Mouse (Mus musculus) midbrain, postnatal 0 days (tissue): Measurements from ENCODE around the gene Dlgap1. TPM values are rescaled to one million over a fixed set of nuclear protein-coding genes. Genes with fewer than 3 reads are reported as not detected.

Source experiments
- ATAC-seq: fragments of 200-750 bp; cut with Nextera tagmentation; 2 replicates; pipeline ENCODE4 v1.8.0; 2017; ENCODE audit warnings: moderate number of reproducible peaks, mild to moderate bottlenecking, moderate TSS enrichment, moderate library complexity; ENCODE audit not compliant: low FRiP score
- DNase-seq: peaks from one replicate; pipeline ENCODE4 v3.0.0-alpha.2; 2015; ENCODE audit warnings: low spot score
- H3K27ac ChIP-seq: fragments of 300-500 bp; sonication (generic); 2 replicates; pipeline ENCODE4 v1.5.1; 2014; ENCODE audit warnings: low read depth, mild to moderate bottlenecking, low read length, mixed read lengths
- H3K27me3 ChIP-seq: fragments of 300-500 bp; sonication (generic); 2 replicates; pipeline ENCODE4 v1.6.1; 2014; ENCODE audit warnings: low read length, control low read depth, mixed read lengths; ENCODE audit not compliant: insufficient read depth
- H3K36me3 ChIP-seq: fragments of 300-500 bp; sonication (generic); 2 replicates; pipeline ENCODE4 v1.6.1; 2014; ENCODE audit warnings: low read length, control low read depth, mixed read lengths; ENCODE audit not compliant: insufficient read depth
- H3K4me1 ChIP-seq: fragments of 300-500 bp; sonication (generic); 2 replicates; pipeline ENCODE4 v1.6.1; 2014; ENCODE audit warnings: mild to moderate bottlenecking, control low read depth, antibody characterized with exemption, low read length, mixed read lengths; ENCODE audit not compliant: insufficient read depth
- H3K4me2 ChIP-seq: fragments of 300-500 bp; sonication (generic); 2 replicates; pipeline ENCODE4 v1.6.1; 2014; ENCODE audit warnings: low read depth, mild to moderate bottlenecking, low read length, mixed read lengths; ENCODE audit not compliant: poor library complexity, severe bottlenecking
- H3K4me3 ChIP-seq: fragments of 300-500 bp; sonication (generic); 2 replicates; pipeline ENCODE4 v1.5.1; 2014; ENCODE audit warnings: low read depth, mild to moderate bottlenecking, low read length, moderate library complexity
- H3K9ac ChIP-seq: fragments of 300-500 bp; sonication (generic); replicated peaks from 2 replicates; pipeline ENCODE4 v1.6.1; 2014; ENCODE audit warnings: mild to moderate bottlenecking, low read length, moderate library complexity, mixed read lengths; ENCODE audit not compliant: poor library complexity, severe bottlenecking
- H3K9me3 ChIP-seq: fragments of 300-500 bp; sonication (generic); 2 replicates; pipeline ENCODE4 v1.6.1; 2016; ENCODE audit warnings: low read length, control low read depth
- CTCF ChIP-seq: IDR thresholded peaks from 2 replicates; pipeline ENCODE4 v1.5.1; 2016; ENCODE audit warnings: antibody characterized with exemption, mild to moderate bottlenecking
- WGBS: fragments of 180-500 bp; shearing (Covaris S2); extraction: QIAGEN DNeasy Blood & Tissue Kit; methylation state at CpG from one replicate; pipeline ENCODE4 v1.1.7; 2014; 5-methylcytosine and 5-hydroxymethylcytosine counted together
- polyA plus RNA-seq: library from polyadenylated mRNA; unstranded; fragments of >200 nt; fragmentation: Nextera tagmentation; extraction: Ambion mirVana; gene quantifications from 2 replicates; pipeline ENCODE4 v1.2.1, GENCODE M21; 2015
- total RNA-seq: library from RNA; depleted of rRNA; stranded (reverse); fragments of >200 nt; gene quantifications from 2 replicates; pipeline ENCODE4 v1.2.3, GENCODE M21; 2014

The Dlgap1 gene
- total and polyA plus RNA-seq, 2 experiments from 2014 or later = 34.9 to 84.8 TPM

DNA sequence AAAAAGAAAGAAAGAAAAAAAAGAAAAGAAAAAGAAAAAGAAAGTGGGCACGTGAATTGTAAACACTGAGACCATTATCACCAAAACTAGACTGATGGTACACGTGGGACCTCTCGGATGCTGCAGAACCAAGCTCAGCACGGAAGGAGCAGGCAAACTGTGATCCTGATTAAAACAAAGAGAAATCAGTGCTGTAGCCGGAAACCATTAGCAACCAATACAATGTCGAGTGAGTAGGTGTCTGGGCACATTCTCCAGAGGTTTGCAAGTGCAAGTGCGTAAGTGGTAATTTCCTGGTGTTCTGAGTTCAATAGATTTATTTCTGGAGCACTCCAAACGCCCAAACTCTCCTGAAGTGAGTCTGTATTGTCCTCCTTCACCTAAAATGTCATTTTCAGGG lies 428.8 kb downstream of the Dlgap1 start:
- no peak for TF ChIP-seq CTCF
- ATAC-seq (no peak), DNase-seq (peak; percentile 21)
- WGBS = 61% methylated on average over 8 of the region's 8 CpGs
- Histone ChIP-seq H3K4me1 (no peaks in the 10 kb centered on the region), H3K27me3 (no peaks in the 10 kb centered on the region), H3K36me3 (no peaks in the 10 kb centered on the region), H3K27ac (no peak overlapping the region), H3K9me3 (no peaks in the 10 kb centered on the region), H3K4me2 (no peak overlapping the region), H3K4me3 (no peak overlapping the region), H3K9ac (no peak overlapping the region)

DNA sequence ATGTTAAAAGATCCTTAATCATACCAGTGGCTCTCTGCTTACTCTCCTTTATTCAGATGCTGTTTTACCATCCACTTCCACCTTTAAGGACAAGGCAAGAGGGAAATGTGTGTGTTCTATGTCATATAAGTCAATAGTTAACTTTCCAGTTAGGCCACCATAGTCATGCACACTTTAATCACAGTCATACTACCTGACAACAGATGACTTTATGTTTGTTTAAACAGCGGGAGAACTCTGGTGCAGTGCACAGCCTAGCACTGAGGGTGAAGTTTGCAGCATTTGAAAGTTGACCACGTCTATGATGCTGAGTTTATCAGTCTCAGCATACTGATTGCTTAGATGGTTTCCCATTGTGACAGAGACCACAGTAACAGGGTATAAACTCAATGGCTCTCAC lies 433.0 kb downstream of the Dlgap1 start:
- Histone ChIP-seq H3K36me3 (no peaks in the 10 kb centered on the region), H3K27ac (no peak overlapping the region), H3K4me2 (no peak overlapping the region), H3K9ac (no peak overlapping the region), H3K4me3 (no peak overlapping the region), H3K27me3 (no peaks in the 10 kb centered on the region), H3K9me3 (no peaks in the 10 kb centered on the region), H3K4me1 (no peaks in the 10 kb centered on the region)
- no peak for TF ChIP-seq CTCF
- 75% methylated on average over 2 of the region's 2 CpGs for WGBS
- ATAC-seq (no peak), DNase-seq (no peak)

DNA sequence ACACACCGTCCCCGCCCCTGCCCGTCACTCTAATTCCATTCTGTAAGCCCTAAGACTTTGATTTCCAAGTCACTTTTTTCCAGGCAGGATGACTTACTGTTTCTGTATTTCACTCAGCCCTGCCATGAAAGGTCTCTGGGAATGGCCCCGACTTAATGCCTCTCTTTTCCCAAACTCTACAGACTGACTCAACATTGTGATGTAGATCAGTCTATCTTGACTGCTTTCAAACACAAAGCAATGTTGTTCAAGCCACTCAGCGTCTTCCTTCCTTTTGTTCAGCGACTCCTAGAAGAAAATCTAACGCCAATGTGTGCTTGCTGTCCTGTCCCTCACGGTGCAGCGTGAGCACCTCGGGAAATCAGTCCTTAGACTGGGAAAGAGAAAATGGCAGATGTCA lies 434.9 kb downstream of the Dlgap1 start:
- WGBS = 14% methylated on average over 10 of the region's 10 CpGs
- H3K4me3 ChIP-seq = no peak overlapping the region
- no peak overlapping the region for H3K27ac ChIP-seq
- no peak for ATAC-seq
- H3K4me1 ChIP-seq = no peaks in the 10 kb centered on the region
- DNase-seq = no peak
- H3K4me2 ChIP-seq = no peak overlapping the region
- no peaks in the 10 kb centered on the region for H3K36me3 ChIP-seq
- H3K9ac ChIP-seq = no peak overlapping the region
- no peak for TF ChIP-seq CTCF
- H3K9me3 ChIP-seq = no peaks in the 10 kb centered on the region
- no peaks in the 10 kb centered on the region for H3K27me3 ChIP-seq

DNA sequence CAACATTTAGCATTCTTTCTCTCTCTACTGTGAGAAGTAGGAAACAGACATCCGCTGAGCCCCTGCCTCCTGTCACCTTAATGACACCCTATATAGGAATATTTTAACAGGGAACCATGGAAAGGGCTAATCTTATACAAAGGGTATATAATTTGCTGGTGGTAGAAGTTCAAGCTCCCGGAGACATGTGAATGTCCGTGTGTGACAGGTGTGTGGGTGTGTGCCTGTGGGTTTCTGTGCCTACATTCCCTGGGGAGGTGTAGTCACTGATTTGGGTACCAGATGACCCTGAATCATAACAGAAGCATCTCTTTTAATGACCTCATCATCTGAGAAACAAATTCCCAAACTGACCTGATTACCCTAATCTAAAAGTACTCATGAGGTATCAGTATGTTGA lies 445.3 kb downstream of the Dlgap1 start:
- Histone ChIP-seq H3K4me3 (no peak overlapping the region), H3K4me1 (no peaks in the 10 kb centered on the region), H3K27ac (no peak overlapping the region), H3K36me3 (no peaks in the 10 kb centered on the region), H3K27me3 (no peaks in the 10 kb centered on the region), H3K4me2 (no peak overlapping the region), H3K9ac (no peak overlapping the region), H3K9me3 (no peaks in the 10 kb centered on the region)
- ATAC-seq = no peak
- no peak for DNase-seq
- 81% methylated on average over 3 of the region's 3 CpGs for WGBS
- TF ChIP-seq CTCF = no peak

DNA sequence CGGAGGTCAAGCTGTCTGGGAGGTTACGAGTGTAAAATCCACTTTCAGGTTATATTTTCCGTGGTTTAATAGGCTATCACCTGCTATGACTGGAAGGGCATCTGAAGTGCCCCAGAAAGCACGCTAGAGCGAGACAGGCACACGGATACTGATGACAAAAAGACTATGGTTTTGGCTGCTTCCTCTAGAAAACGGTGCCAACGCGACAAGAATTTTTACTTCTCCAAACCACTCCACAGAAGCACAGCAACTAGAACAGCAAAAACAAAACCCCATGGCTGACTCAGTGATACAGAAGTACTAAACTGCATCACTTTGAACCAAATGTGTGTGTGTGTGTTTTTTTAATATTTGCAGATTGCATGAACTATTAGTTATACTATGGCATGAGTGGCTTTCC lies 459.0 kb downstream of the Dlgap1 start:
- WGBS = 86% methylated on average over 9 of the region's 9 CpGs
- Histone ChIP-seq H3K36me3 (no peaks in the 10 kb centered on the region), H3K4me2 (no peak overlapping the region), H3K9me3 (no peaks in the 10 kb centered on the region), H3K4me1 (no peaks in the 10 kb centered on the region), H3K9ac (no peak overlapping the region), H3K4me3 (no peak overlapping the region), H3K27me3 (no peaks in the 10 kb centered on the region), H3K27ac (no peak overlapping the region)
- ATAC-seq (no peak), DNase-seq (no peak)
- TF ChIP-seq CTCF = no peak

DNA sequence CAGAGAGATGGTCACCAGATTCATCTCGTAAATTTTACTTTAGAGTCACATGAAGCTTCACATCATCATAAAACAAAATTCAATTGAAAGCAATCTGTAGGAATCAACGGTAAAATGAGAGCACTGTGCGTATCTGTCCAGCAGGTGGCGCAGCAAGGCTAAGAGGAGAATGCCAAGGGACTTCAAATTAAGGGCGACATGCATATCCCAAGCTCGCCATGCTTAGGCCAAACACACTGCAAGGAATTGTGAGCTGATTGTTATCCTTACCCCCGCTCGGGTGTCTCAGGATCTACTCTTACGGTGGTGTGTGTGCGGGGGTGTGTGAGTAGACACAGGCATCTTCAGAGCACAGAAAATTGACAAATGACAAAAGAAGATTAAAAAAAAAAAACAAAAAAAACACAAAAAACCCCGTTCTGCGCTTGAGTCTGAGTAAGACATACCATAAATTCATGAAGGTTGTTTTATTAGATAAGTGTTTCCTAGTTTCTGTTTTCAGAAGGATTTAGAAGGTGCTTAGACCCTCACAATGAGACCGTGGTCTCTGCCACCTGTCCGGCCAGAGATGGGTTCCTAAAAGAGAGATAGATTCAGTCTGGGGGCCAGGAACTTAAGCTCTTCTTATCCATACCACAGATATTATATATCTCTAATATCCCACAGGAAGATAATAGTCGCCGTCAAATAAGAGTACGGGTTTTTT lies 461.0 kb downstream of the Dlgap1 start:
- 13% methylated on average over 17 of the region's 17 CpGs for WGBS

More for the DNA sequence above, 461.0 kb downstream of the Dlgap1 start:
- H3K27ac ChIP-seq = no peak overlapping the region; the same call in 1 of the 2 replicates
- H3K9me3 ChIP-seq = no peaks in the 10 kb centered on the region
- no peak overlapping the region for H3K9ac ChIP-seq
- H3K4me2 ChIP-seq = peak overlapping the region; percentile 45
- no peaks in the 10 kb centered on the region for H3K27me3 ChIP-seq
- TF ChIP-seq CTCF = peak; percentile 99
- no peak overlapping the region for H3K4me3 ChIP-seq
- no peaks in the 10 kb centered on the region for H3K36me3 ChIP-seq
- peak; percentile 93 for DNase-seq
- no peaks in the 10 kb centered on the region for H3K4me1 ChIP-seq
- ATAC-seq = peak; percentile 45; the same call in 1 of the 2 replicates
